Mouse (Mus musculus) lung, adult 2 months (tissue): ENCODE measurements around the gene Zfp68. TPM values are rescaled to one million over a fixed set of nuclear protein-coding genes. Genes with fewer than 3 reads are reported as not detected.
"Not testable (repeated sequence)": the region's sequence is repeated elsewhere in the genome, so short reads cannot be mapped to it uniquely, and the experiment has no call there.

Experiments used
- DNase-seq: peaks from one replicate; pipeline ENCODE4 v3.0.0; 2022
- H3K4me1 ChIP-seq: fragments of 200-500 bp; 2 replicates; pipeline ENCODE4 v1.6.1; 2011; ENCODE audit warnings: low read length; ENCODE audit not compliant: control insufficient read depth, insufficient read depth
- H3K4me3 ChIP-seq: fragments of 200-500 bp; replicated peaks from 2 replicates; pipeline ENCODE3; 2011; ENCODE audit warnings: low read depth, mild to moderate bottlenecking, control low read depth, low read length; ENCODE audit errors: extremely low read depth
- CTCF ChIP-seq: fragments of 200-500 bp; IDR thresholded peaks from 2 replicates; pipeline ENCODE4 v1.5.1; 2011; ENCODE audit warnings: mild to moderate bottlenecking, low read length, control low read depth; ENCODE audit not compliant: insufficient read depth
- POLR2A ChIP-seq: fragments of 200-500 bp; IDR thresholded peaks from 2 replicates; pipeline ENCODE4 v1.6.1; 2011; ENCODE audit warnings: low read depth, mild to moderate bottlenecking, control low read depth, low read length, borderline replicate concordance; ENCODE audit errors: extremely low read depth
- WGBS: fragments of 180-500 bp; shearing (Covaris S2); methylation state at CpG from one replicate; pipeline ENCODE4 v1.1.7; 2018; 5-methylcytosine and 5-hydroxymethylcytosine counted together
- polyA plus RNA-seq: library from polyadenylated mRNA; depleted of rRNA; stranded (reverse); fragments of >200 nt; gene quantifications from 2 replicates; pipeline ENCODE4 v1.2.3, GENCODE M21; 2012; rRNA removed

Zfp68 gene
- polyA plus RNA-seq, 1 experiment: 8.2 TPM

- no peak for DNase-seq
- TF ChIP-seq CTCF (no peak), POLR2A (no peak)
- 11% methylated on average over 3 of the region's 3 CpGs for WGBS
- H3K4me3 ChIP-seq: no peak overlapping the region
- peaks cover 9% of the 10 kb centered on the region; the same call in 1 of the 2 replicates for H3K4me1 ChIP-seq
These were observed 3.9 kb upstream of the Zfp68 start for GRCm38 (mm10) chr5:138623478-138623875.

- WGBS: 1% methylated on average over 30 of the region's 30 CpGs
- TF ChIP-seq CTCF (no peak), POLR2A (peak; percentile 69; the same call in 1 of the 2 replicates)
- H3K4me1 ChIP-seq: peaks cover 9% of the 10 kb centered on the region; the same call in 1 of the 2 replicates
These were observed 3.3 kb upstream of the Zfp68 start, which contains the start of gene A430033K04Rik for GRCm38 (mm10) chr5:138622645-138623477. Gene A430033K04Rik (plus strand): TSS chr5:138622859.

GRCm38 (mm10) chr5:138620836-138621235, 1.3 kb upstream of the Zfp68 start:
- 30% methylated on average over 5 of the region's 5 CpGs for WGBS
- TF ChIP-seq CTCF (no peak), POLR2A (no peak)
- H3K4me1 ChIP-seq: peaks cover 9% of the 10 kb centered on the region; the same call in 1 of the 2 replicates
- DNase-seq: peak; percentile 14
- no peak overlapping the region for H3K4me3 ChIP-seq

More at GRCm38 (mm10) chr5:138622645-138623477, 3.3 kb upstream of the Zfp68 start, which contains the start of gene A430033K04Rik:
- DNase-seq: peak; percentile 93
- peak within 1 kb of the TSS; percentile 96 for H3K4me3 ChIP-seq

- 100% methylated on average over 1 of the region's 1 CpGs for WGBS
- TF ChIP-seq CTCF (0 out of 2 replicates have a peak, but pooled peaks have one; percentile 9), POLR2A (no peak)
- H3K4me3 ChIP-seq: no peak overlapping the region
- H3K4me1 ChIP-seq: peaks cover 9% of the 10 kb centered on the region; the same call in 1 of the 2 replicates
- no peak for DNase-seq
These were observed 1.2 kb downstream of the Zfp68 start for GRCm38 (mm10) chr5:138618353-138618752.

GRCm38 (mm10) chr5:138587396-138587795, 32.2 kb downstream of the Zfp68 start:
- H3K4me1 ChIP-seq: no peaks in the 10 kb centered on the region
- TF ChIP-seq POLR2A (no peak), CTCF (no peak)
- H3K4me3 ChIP-seq: no peak overlapping the region
- no peak for DNase-seq
- 85% methylated on average over 6 of the region's 6 CpGs for WGBS

- DNase-seq: peak; percentile 7
- WGBS: 56% methylated on average over 4 of the region's 4 CpGs
- TF ChIP-seq POLR2A: no peak
- TF ChIP-seq CTCF: no peak
- Histone ChIP-seq H3K4me3 (no peak overlapping the region), H3K4me1 (no peaks in the 10 kb centered on the region)
These were observed 47.9 kb downstream of the Zfp68 start for GRCm38 (mm10) chr5:138571623-138572022.

- H3K4me3 ChIP-seq, DNase-seq, H3K4me1 ChIP-seq: not testable (repeated sequence)
- WGBS: 77% methylated on average over 2 of the region's 2 CpGs
These were observed 54.9 kb downstream of the Zfp68 start, which contains the start of gene 1700123K08Rik for GRCm38 (mm10) chr5:138564612-138565011. Gene 1700123K08Rik (minus strand): TSS chr5:138564712.

Other genes starting within 250 kb of the Zfp68 start
- gene Zfp157, start 178.3 kb downstream of the Zfp68 start, polyA plus RNA-seq: 3.3 and 5.2 TPM in 2 replicates
- gene 1700123K08Rik, start 55.0 kb downstream of the Zfp68 start, polyA plus RNA-seq: not detected in 2 replicates
- gene A430033K04Rik, start 3.1 kb upstream of the Zfp68 start, polyA plus RNA-seq: 2.0 and 2.5 TPM in 2 replicates
- gene Fam20c, start 134.8 kb upstream of the Zfp68 start, polyA plus RNA-seq: 11.0 and 14.2 TPM in 2 replicates
- not detected in 2 replicates for gene Gm5294, start 200.3 kb upstream of the Zfp68 start, polyA plus RNA-seq